Mouse (Mus musculus) small intestine, adult 2 months (tissue): Measurements from ENCODE around the gene Pth2. TPM values are rescaled to one million over a fixed set of nuclear protein-coding genes. Genes with fewer than 3 reads are reported as not detected.

ENCODE experiments used
- H3K27ac ChIP-seq: fragments of 200-500 bp; 2 replicates; pipeline ENCODE4 v1.5.1; 2012; ENCODE audit warnings: low read depth, low read length, control low read depth, inconsistent platforms; ENCODE audit not compliant: insufficient read depth
- H3K27me3 ChIP-seq: fragments of 200-500 bp; 2 replicates; pipeline ENCODE4 v1.6.1; 2012; ENCODE audit warnings: mild to moderate bottlenecking, moderate library complexity, low read length, inconsistent platforms; ENCODE audit not compliant: control insufficient read depth, insufficient read depth
- H3K36me3 ChIP-seq: fragments of 200-500 bp; 2 replicates; pipeline ENCODE4 v1.6.1; 2012; ENCODE audit warnings: mild to moderate bottlenecking, low read length, control low read depth, inconsistent platforms; ENCODE audit not compliant: control insufficient read depth, insufficient read depth
- H3K4me1 ChIP-seq: fragments of 200-500 bp; 2 replicates; pipeline ENCODE4 v1.6.1; 2012; ENCODE audit warnings: low read length, inconsistent platforms, mixed read lengths; ENCODE audit not compliant: control insufficient read depth, insufficient read depth, insufficient read length
- H3K4me3 ChIP-seq: fragments of 200-500 bp; 2 replicates; pipeline ENCODE4 v1.5.1; 2012; ENCODE audit warnings: low read depth, mild to moderate bottlenecking, control low read depth, inconsistent platforms, low read length, moderate library complexity
- CTCF ChIP-seq: fragments of 200-500 bp; IDR thresholded peaks from 2 replicates; pipeline ENCODE4 v1.5.1; 2012; ENCODE audit warnings: low read depth, mild to moderate bottlenecking, control low read depth, inconsistent platforms, low read length, moderate library complexity, mixed read lengths; ENCODE audit not compliant: insufficient replicate concordance, insufficient read length; ENCODE audit errors: extremely low read depth
- POLR2A ChIP-seq: fragments of 200-500 bp; IDR thresholded peaks from 2 replicates; pipeline ENCODE4 v1.6.1; 2012; ENCODE audit warnings: low read depth, mild to moderate bottlenecking, control low read depth, inconsistent platforms, low read length, moderate library complexity
- WGBS: fragments of 180-500 bp; shearing (Covaris S2); methylation state at CpG from one replicate; pipeline ENCODE4 v1.1.7; 2018; 5-methylcytosine and 5-hydroxymethylcytosine counted together
- polyA plus RNA-seq: library from polyadenylated mRNA; depleted of rRNA; stranded (reverse); fragments of >200 nt; gene quantifications from 2 replicates; pipeline ENCODE4 v1.2.3, GENCODE M21; 2012

The Pth2 gene
- polyA plus RNA-seq, 1 experiment = not detected

GRCm38 (mm10) chr7:45160316-45160800 is 20.4 kb upstream of the Pth2 start:
- Histone ChIP-seq H3K27ac (no peak overlapping the region), H3K4me1 (no peaks in the 10 kb centered on the region; the same call in none of the 2 replicates), H3K27me3 (peaks cover 20% of the 10 kb centered on the region), H3K4me3 (no peak overlapping the region), H3K36me3 (0 out of 2 replicates have a peak, but pooled peaks cover 2% of the 10 kb centered on the region)
- TF ChIP-seq POLR2A (no peak), CTCF (no peak)
- 94% methylated on average over 6 of the region's 6 CpGs for WGBS

- Histone ChIP-seq H3K27ac (no peak overlapping the region), H3K4me1 (no peaks in the 10 kb centered on the region; the same call in 1 of the 2 replicates), H3K27me3 (peaks cover 25% of the 10 kb centered on the region), H3K4me3 (no peak overlapping the region), H3K36me3 (0 out of 2 replicates have a peak, but pooled peaks cover 2% of the 10 kb centered on the region)
- 93% methylated on average over 3 of the region's 3 CpGs for WGBS
- TF ChIP-seq CTCF (no peak), POLR2A (no peak)
Observed at GRCm38 (mm10) chr7:45160866-45161265, 19.9 kb upstream of the Pth2 start.

DNA sequence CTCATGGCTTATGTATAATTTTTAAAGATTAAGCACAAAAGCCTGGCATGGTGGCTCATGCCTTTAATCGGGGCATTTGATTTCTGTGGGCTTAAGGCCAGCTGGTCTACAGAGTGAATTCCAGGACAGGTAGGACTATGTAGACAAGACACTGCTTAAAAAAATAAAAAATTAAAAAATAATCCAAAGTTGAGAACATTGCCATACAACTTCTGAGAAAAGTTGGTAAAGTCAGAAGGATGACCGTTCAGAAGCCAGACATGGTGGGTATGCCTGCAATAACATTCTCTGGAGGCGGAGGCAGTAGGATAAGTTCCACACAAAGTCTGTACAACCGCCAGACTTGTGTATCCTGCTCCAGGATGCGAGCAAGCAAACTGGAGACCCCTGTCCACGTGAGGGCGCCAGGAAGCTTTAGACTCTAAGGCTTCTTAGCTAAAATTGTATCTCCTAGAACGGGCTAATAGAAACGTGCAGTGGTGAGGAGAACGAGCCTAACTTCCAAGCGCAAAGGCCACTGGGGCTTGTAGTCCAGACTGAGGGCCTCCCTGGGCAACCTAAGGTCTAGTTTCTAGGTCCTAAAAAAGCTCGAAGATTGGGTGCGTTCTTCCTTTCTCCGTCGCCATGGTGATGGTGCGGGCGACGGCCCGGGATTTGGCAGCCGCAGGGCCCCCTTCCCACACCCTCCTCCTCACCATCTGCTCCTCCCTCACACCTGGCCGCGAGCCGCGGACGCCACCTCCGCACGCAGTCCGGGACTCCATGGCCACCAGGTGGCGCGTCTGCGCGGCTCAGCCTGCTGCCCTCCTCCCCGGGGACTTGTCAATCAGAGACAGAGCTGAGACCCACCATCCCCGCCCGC is 19.0 kb upstream of the Pth2 start:
- WGBS = 4% methylated on average over 35 of the region's 35 CpGs

GRCm38 (mm10) chr7:45162551-45162950 is 18.2 kb upstream of the Pth2 start:
- no peaks in the 10 kb centered on the region; the same call in 1 of the 2 replicates for H3K4me1 ChIP-seq
- no peak overlapping the region for H3K27ac ChIP-seq
- 0 out of 2 replicates have a peak, but pooled peaks cover 2% of the 10 kb centered on the region for H3K36me3 ChIP-seq
- TF ChIP-seq CTCF (no peak; the same call in 1 of the 2 replicates), POLR2A (no peak)
- peaks cover 37% of the 10 kb centered on the region for H3K27me3 ChIP-seq
- 23% methylated on average over 6 of the region's 6 CpGs for WGBS
- H3K4me3 ChIP-seq = 0 out of 2 replicates have a peak overlapping the region, but pooled peaks have one; percentile 61

More for the DNA sequence above, 19.0 kb upstream of the Pth2 start:
- Histone ChIP-seq H3K4me3 (peak overlapping the region; percentile 61), H3K36me3 (0 out of 2 replicates have a peak, but pooled peaks cover 2% of the 10 kb centered on the region), H3K4me1 (no peaks in the 10 kb centered on the region; the same call in 1 of the 2 replicates), H3K27me3 (peaks cover 31% of the 10 kb centered on the region), H3K27ac (no peak overlapping the region)
- TF ChIP-seq CTCF (peak; percentile 75), POLR2A (no peak)

DNA sequence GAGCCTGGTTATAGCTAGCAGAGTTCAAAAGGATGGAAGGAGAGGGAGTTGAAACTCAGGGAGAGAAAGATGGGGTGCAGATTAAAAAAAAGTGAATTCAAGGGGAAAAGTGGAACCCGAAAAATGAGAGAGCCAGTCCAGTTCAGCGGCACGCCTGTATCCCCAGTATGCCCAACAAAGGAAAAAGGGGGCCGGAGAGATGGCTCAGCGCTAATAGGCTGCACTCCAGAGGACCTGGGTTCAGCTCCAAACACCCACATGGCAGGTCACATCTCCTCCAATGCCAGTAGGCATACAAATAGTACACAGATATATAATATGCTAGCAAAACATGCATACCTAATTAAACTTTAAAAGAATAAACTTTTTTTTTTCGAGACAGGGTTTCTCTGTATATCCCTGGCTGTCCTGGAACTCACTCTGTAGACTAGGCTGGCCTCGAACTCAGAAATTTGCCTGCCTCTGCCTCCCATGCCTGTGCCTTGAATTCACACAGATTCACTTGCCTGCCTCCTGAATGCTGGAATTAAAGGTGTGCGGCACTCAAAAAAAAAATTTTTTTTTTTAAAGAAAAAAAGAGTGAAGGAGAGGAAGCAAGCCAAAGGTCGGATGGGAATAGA is 17.7 kb upstream of the Pth2 start:
- H3K4me3 ChIP-seq = no peak overlapping the region
- no peak overlapping the region for H3K27ac ChIP-seq
- TF ChIP-seq POLR2A (no peak), CTCF (no peak)
- WGBS = 71% methylated on average over 9 of the region's 9 CpGs
- H3K36me3 ChIP-seq = 0 out of 2 replicates have a peak, but pooled peaks cover 2% of the 10 kb centered on the region
- peaks cover 43% of the 10 kb centered on the region for H3K27me3 ChIP-seq
- H3K4me1 ChIP-seq = no peaks in the 10 kb centered on the region; the same call in 1 of the 2 replicates

DNA sequence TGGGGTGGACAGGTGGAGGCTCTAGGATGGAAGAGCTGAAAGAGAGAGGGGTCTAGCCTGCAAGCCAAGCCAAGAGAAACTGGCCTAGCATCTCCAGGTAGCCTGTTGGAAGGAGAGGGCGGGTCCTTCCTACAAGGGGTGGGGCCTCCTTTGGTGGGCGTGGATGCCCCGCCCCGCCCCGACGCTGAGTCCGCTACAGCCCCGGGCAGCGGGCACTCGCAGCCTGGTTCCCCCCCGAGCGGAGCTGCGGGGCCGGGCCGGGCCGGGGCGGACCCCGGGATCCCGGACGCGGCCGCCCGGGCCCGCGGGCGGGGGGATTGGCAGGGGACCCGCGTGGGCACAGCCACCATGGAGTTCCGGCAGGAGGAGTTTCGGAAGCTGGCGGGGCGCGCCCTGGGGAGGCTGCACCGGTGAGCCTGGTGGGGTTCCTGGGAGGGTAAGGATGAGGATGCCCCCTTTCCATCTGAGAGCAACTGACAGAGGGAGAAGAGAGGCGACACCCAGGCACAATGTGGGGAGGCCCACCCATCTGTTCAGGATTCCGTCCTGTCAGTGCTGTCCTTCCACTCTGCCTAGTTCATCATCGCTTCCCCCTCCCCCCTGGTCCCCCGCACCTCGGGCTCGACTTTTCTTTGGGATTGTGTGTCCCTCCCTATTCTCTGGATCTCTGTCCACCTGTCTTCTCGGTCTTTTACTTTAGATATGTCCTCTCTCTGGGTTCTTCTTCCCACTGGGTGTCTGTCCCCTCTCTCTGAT is 16.9 kb upstream of the Pth2 start, which contains the start of gene Slc17a7:
Slc17a7 (plus strand) TSS at position 215 of the 756 bp plus-strand sequence.
- WGBS = 3% methylated on average over 40 of the region's 41 CpGs
- H3K36me3 ChIP-seq = 0 out of 2 replicates have a peak, but pooled peaks cover 1% of the 10 kb centered on the region
- no peak for TF ChIP-seq CTCF
- TF ChIP-seq POLR2A = no peak
- H3K27me3 ChIP-seq = peaks cover 50% of the 10 kb centered on the region
- H3K27ac ChIP-seq = no peak within 1 kb of the TSS
- peak within 1 kb of the TSS; percentile 38 for H3K4me3 ChIP-seq
- H3K4me1 ChIP-seq = peaks cover 3% of the 10 kb centered on the region; the same call in 1 of the 2 replicates
